Mouse (Mus musculus) spleen, adult 12 weeks (tissue): ENCODE measurements around the gene Zbtb20.

Source experiments
- DNase-seq: peaks from one replicate; pipeline ENCODE4 v3.0.0; 2022; ENCODE audit warnings: low spot score

Gene Zbtb20

GRCm38 (mm10) chr16:43456446-43457172 is 580.9 kb downstream of the Zbtb20 start:
- DNase-seq: no peak

GRCm38 (mm10) chr16:43457814-43458213 is 582.1 kb downstream of the Zbtb20 start:
- no peak for DNase-seq

- DNase-seq: no peak
Measured at GRCm38 (mm10) chr16:43458726-43459223, 583.1 kb downstream of the Zbtb20 start.

GRCm38 (mm10) chr16:43461745-43462378 is 586.2 kb downstream of the Zbtb20 start:
- DNase-seq: no peak

- no peak for DNase-seq
Measured at GRCm38 (mm10) chr16:43462470-43463455, 587.1 kb downstream of the Zbtb20 start.

GRCm38 (mm10) chr16:43463684-43464475 is 588.2 kb downstream of the Zbtb20 start:
- DNase-seq: no peak

- DNase-seq: no peak
Measured at GRCm38 (mm10) chr16:43464476-43465080, 588.9 kb downstream of the Zbtb20 start.

GRCm38 (mm10) chr16:43465368-43465839 is 589.7 kb downstream of the Zbtb20 start:
- DNase-seq: no peak

- no peak for DNase-seq
Measured at GRCm38 (mm10) chr16:43465921-43466748, 590.5 kb downstream of the Zbtb20 start.

- DNase-seq: no peak
Measured at GRCm38 (mm10) chr16:43466749-43467065, 591.0 kb downstream of the Zbtb20 start.

- no peak for DNase-seq
Measured at GRCm38 (mm10) chr16:43471060-43471459, 595.4 kb downstream of the Zbtb20 start.

- no peak for DNase-seq
Measured at GRCm38 (mm10) chr16:43474941-43475728, 599.5 kb downstream of the Zbtb20 start.

- no peak for DNase-seq
Measured at GRCm38 (mm10) chr16:43476921-43477320, 601.2 kb downstream of the Zbtb20 start.

- no peak for DNase-seq
Measured at GRCm38 (mm10) chr16:43478352-43478751, 602.7 kb downstream of the Zbtb20 start.

GRCm38 (mm10) chr16:43480532-43480931 is 604.9 kb downstream of the Zbtb20 start:
- DNase-seq: no peak

- no peak for DNase-seq
Measured at GRCm38 (mm10) chr16:43482125-43482524, 606.4 kb downstream of the Zbtb20 start.

- DNase-seq: no peak
Measured at GRCm38 (mm10) chr16:43482738-43483137, 607.1 kb downstream of the Zbtb20 start.

GRCm38 (mm10) chr16:43484400-43484799 is 608.7 kb downstream of the Zbtb20 start:
- no peak for DNase-seq

- no peak for DNase-seq
Measured at GRCm38 (mm10) chr16:43489362-43489761, 613.7 kb downstream of the Zbtb20 start.
